Mouse (Mus musculus): ENCODE measurements at regions not wholly inside any gene's neighbourhood (a gene's known extent, or its start where the extent isn't known, plus 50 kb on each side); places are given as distances from the start of the nearest gene placed in this dataset.

GRCm38 (mm10) chr1:76336011-76336410 is 789.9 kb downstream of the Slc4a3 start:
- TF ChIP-seq POLR2A (IDR thresholded peaks at IDR 0.05; ENCODE audit: low read depth, low read length) (no peak), CTCF (IDR thresholded peaks at IDR 0.05; ENCODE audit: extremely low read depth, insufficient read length, insufficient replicate concordance, low read depth, low read length) (no peak)
